Mouse (Mus musculus) lung, embryonic 16.5 days (tissue): ENCODE measurements around the gene Igdcc3. TPM values are rescaled to one million over a fixed set of nuclear protein-coding genes. Genes with fewer than 3 reads are reported as not detected.

Experiments
- ATAC-seq: fragments of 200-750 bp; cut with Nextera tagmentation; 2 replicates; pipeline ENCODE4 v1.8.0; 2017; ENCODE audit warnings: low read depth, mild to moderate bottlenecking, moderate library complexity
- H3K27ac ChIP-seq: fragments of 300-500 bp; sonication (generic); 2 replicates; pipeline ENCODE4 v1.5.1; 2014; ENCODE audit warnings: mild to moderate bottlenecking, control low read depth, low read length
- H3K27me3 ChIP-seq: fragments of 300-500 bp; sonication (generic); 2 replicates; pipeline ENCODE4 v1.6.1; 2014; ENCODE audit warnings: low read depth, low read length, mixed read lengths; ENCODE audit not compliant: control insufficient read depth, insufficient read depth
- H3K36me3 ChIP-seq: fragments of 300-500 bp; sonication (generic); 2 replicates; pipeline ENCODE4 v1.6.1; 2014; ENCODE audit warnings: low read length; ENCODE audit not compliant: control insufficient read depth, insufficient read depth
- H3K4me1 ChIP-seq: fragments of 300-500 bp; sonication (generic); replicated peaks from 2 replicates; pipeline ENCODE4 v1.6.1; 2014; ENCODE audit warnings: low read length, mixed read lengths; ENCODE audit not compliant: control insufficient read depth, insufficient read depth
- H3K4me2 ChIP-seq: fragments of 300-500 bp; sonication (generic); 2 replicates; pipeline ENCODE4 v1.6.1; 2014; ENCODE audit warnings: low read depth, low read length, control low read depth
- H3K4me3 ChIP-seq: fragments of 300-500 bp; sonication (generic); 2 replicates; pipeline ENCODE4 v1.5.1; 2014; ENCODE audit warnings: mild to moderate bottlenecking, low read length, control low read depth
- H3K9ac ChIP-seq: fragments of 300-500 bp; sonication (generic); 2 replicates; pipeline ENCODE4 v1.6.1; 2014; ENCODE audit warnings: low read length, control low read depth
- H3K9me3 ChIP-seq: fragments of 300-500 bp; sonication (generic); 2 replicates; pipeline ENCODE4 v1.6.1; 2016; ENCODE audit warnings: low read length; ENCODE audit not compliant: control insufficient read depth
- WGBS: fragments of 180-500 bp; shearing (Covaris S2); extraction: QIAGEN DNeasy Blood & Tissue Kit; methylation state at CpG from one replicate; pipeline ENCODE4 v1.1.7; 2014; 5-methylcytosine and 5-hydroxymethylcytosine counted together
- polyA plus RNA-seq: library from polyadenylated mRNA; unstranded; fragments of >200 nt; fragmentation: Nextera tagmentation; extraction: Ambion mirVana; gene quantifications from 2 replicates; pipeline ENCODE4 v1.2.1, GENCODE M21; 2015

Gene Igdcc3
- polyA plus RNA-seq, 1 experiment from 2014 or later: 1.3 TPM

GRCm38 (mm10) chr9:65109132-65110072 lies 31.6 kb upstream of the Igdcc3 start:
- Histone ChIP-seq H3K27me3 (no peaks in the 10 kb centered on the region), H3K27ac (peak overlapping the region; percentile 55), H3K36me3 (no peaks in the 10 kb centered on the region), H3K9me3 (no peaks in the 10 kb centered on the region), H3K9ac (peak overlapping the region; percentile 63), H3K4me2 (peak overlapping the region; percentile 43), H3K4me1 (peaks cover 16% of the 10 kb centered on the region), H3K4me3 (peak overlapping the region; percentile 22)
- ATAC-seq: peak; percentile 64; the same call in 1 of the 2 replicates
- WGBS: 23% methylated on average over 24 of the region's 24 CpGs

- ATAC-seq: no peak
- Histone ChIP-seq H3K4me1 (peaks cover 16% of the 10 kb centered on the region), H3K27me3 (no peaks in the 10 kb centered on the region), H3K9ac (no peak overlapping the region), H3K4me3 (no peak overlapping the region), H3K4me2 (no peak overlapping the region), H3K9me3 (no peaks in the 10 kb centered on the region), H3K27ac (no peak overlapping the region), H3K36me3 (peaks cover 2% of the 10 kb centered on the region; the same call in 1 of the 2 replicates)
- WGBS: 86% methylated on average over 5 of the region's 5 CpGs
These were observed 29.3 kb upstream of the Igdcc3 start for GRCm38 (mm10) chr9:65111698-65112097.

GRCm38 (mm10) chr9:65113694-65114093 lies 27.3 kb upstream of the Igdcc3 start:
- Histone ChIP-seq H3K4me1 (peaks cover 8% of the 10 kb centered on the region), H3K9me3 (no peaks in the 10 kb centered on the region), H3K27ac (no peak overlapping the region), H3K36me3 (peaks cover 2% of the 10 kb centered on the region; the same call in 1 of the 2 replicates), H3K9ac (no peak overlapping the region), H3K4me3 (no peak overlapping the region), H3K27me3 (no peaks in the 10 kb centered on the region), H3K4me2 (no peak overlapping the region)
- no peak for ATAC-seq
- 83% methylated on average over 2 of the region's 2 CpGs for WGBS

GRCm38 (mm10) chr9:65115891-65116290 lies 25.1 kb upstream of the Igdcc3 start:
- no peaks in the 10 kb centered on the region for H3K27me3 ChIP-seq
- H3K4me3 ChIP-seq: no peak overlapping the region
- no peaks in the 10 kb centered on the region for H3K9me3 ChIP-seq
- WGBS: 75% methylated on average over 2 of the region's 2 CpGs
- H3K36me3 ChIP-seq: peaks cover 2% of the 10 kb centered on the region; the same call in 1 of the 2 replicates
- H3K27ac ChIP-seq: no peak overlapping the region
- no peak overlapping the region for H3K9ac ChIP-seq
- no peaks in the 10 kb centered on the region for H3K4me1 ChIP-seq
- H3K4me2 ChIP-seq: no peak overlapping the region
- no peak for ATAC-seq

GRCm38 (mm10) chr9:65117516-65117915 lies 23.5 kb upstream of the Igdcc3 start:
- H3K9me3 ChIP-seq: no peaks in the 10 kb centered on the region
- no peak overlapping the region for H3K4me3 ChIP-seq
- peaks cover 2% of the 10 kb centered on the region; the same call in 1 of the 2 replicates for H3K36me3 ChIP-seq
- 40% methylated on average over 2 of the region's 2 CpGs for WGBS
- H3K27ac ChIP-seq: no peak overlapping the region
- peaks cover 4% of the 10 kb centered on the region for H3K27me3 ChIP-seq
- ATAC-seq: no peak
- no peak overlapping the region for H3K9ac ChIP-seq
- H3K4me2 ChIP-seq: no peak overlapping the region
- H3K4me1 ChIP-seq: no peaks in the 10 kb centered on the region

- H3K27ac ChIP-seq: no peak overlapping the region
- no peak overlapping the region for H3K4me3 ChIP-seq
- peaks cover 5% of the 10 kb centered on the region; the same call in 1 of the 2 replicates for H3K4me1 ChIP-seq
- peak; percentile 70 for ATAC-seq
- H3K9ac ChIP-seq: no peak overlapping the region
- H3K36me3 ChIP-seq: no peaks in the 10 kb centered on the region
- WGBS: 8% methylated on average over 3 of the region's 3 CpGs
- peaks cover 10% of the 10 kb centered on the region for H3K27me3 ChIP-seq
- no peak overlapping the region for H3K4me2 ChIP-seq
- no peaks in the 10 kb centered on the region for H3K9me3 ChIP-seq
These were observed 20.1 kb upstream of the Igdcc3 start for GRCm38 (mm10) chr9:65120935-65121334.

GRCm38 (mm10) chr9:65122545-65122944 lies 18.4 kb upstream of the Igdcc3 start:
- 0 out of 2 replicates have a peak, but pooled peaks have one; percentile 46 for ATAC-seq
- H3K27me3 ChIP-seq: peaks cover 10% of the 10 kb centered on the region
- H3K4me2 ChIP-seq: 0 out of 2 replicates have a peak overlapping the region, but pooled peaks have one; percentile 16

GRCm38 (mm10) chr9:65123552-65124168 lies 17.3 kb upstream of the Igdcc3 start:
- ATAC-seq: peak; percentile 59
- peaks cover 10% of the 10 kb centered on the region for H3K27me3 ChIP-seq
- H3K27ac ChIP-seq: no peak overlapping the region
- peak overlapping the region; percentile 50 for H3K4me3 ChIP-seq
- peak overlapping the region; percentile 68 for H3K9ac ChIP-seq
- 10% methylated on average over 40 of the region's 48 CpGs for WGBS
- H3K4me1 ChIP-seq: peaks cover 5% of the 10 kb centered on the region; the same call in 1 of the 2 replicates
- peak overlapping the region; percentile 90 for H3K4me2 ChIP-seq
- H3K9me3 ChIP-seq: no peaks in the 10 kb centered on the region
- H3K36me3 ChIP-seq: no peaks in the 10 kb centered on the region

More at GRCm38 (mm10) chr9:65122545-65122944, 18.4 kb upstream of the Igdcc3 start:
- peaks cover 5% of the 10 kb centered on the region; the same call in 1 of the 2 replicates for H3K4me1 ChIP-seq
- no peak overlapping the region for H3K4me3 ChIP-seq
- no peaks in the 10 kb centered on the region for H3K36me3 ChIP-seq
- no peaks in the 10 kb centered on the region for H3K9me3 ChIP-seq
- H3K9ac ChIP-seq: no peak overlapping the region
- WGBS: 25% methylated on average over 18 of the region's 18 CpGs
- H3K27ac ChIP-seq: no peak overlapping the region
